Mouse (Mus musculus) CH12.LX (cell line): ENCODE measurements at regions not wholly inside any gene's neighbourhood (a gene's known extent, or its start where the extent isn't known, plus 50 kb on each side); places are given as distances from the start of the nearest gene placed in this dataset.

ENCODE experiments used
- CHD2 ChIP-seq: IDR thresholded peaks from 2 replicates; pipeline ENCODE4 v1.6.1; 2011; ENCODE audit warnings: low read length, improper control_type of control experiment
- CTCF ChIP-seq, 2 experiments: IDR thresholded peaks in 1 of 2; conservative IDR thresholded peaks in 1 of 2; 2 replicates each; pipeline ENCODE4 v1.5.1; 2011 to 2012; ENCODE audit warnings: low read depth in 2 of 2, low read length in 2 of 2, improper control_type of control experiment in 1 of 2, inconsistent platforms in 1 of 2, mild to moderate bottlenecking in 1 of 2, moderate library complexity in 1 of 2
- USF1 ChIP-seq: IDR thresholded peaks from 2 replicates; pipeline ENCODE4 v1.6.1; 2014; ENCODE audit warnings: low read depth, mild to moderate bottlenecking, inconsistent platforms, low read length, improper control_type of control experiment

- TF ChIP-seq CTCF (conservative IDR thresholded peaks at IDR 0.05 in 1 of 2, IDR thresholded peaks at IDR 0.05 in 1 of 2; ENCODE audit: low read depth in 2 of 2, low read length in 2 of 2) (no peak), USF1 (no peak), CHD2 (no peak)
Measured at GRCm38 (mm10) chr2:84098746-84099145, 108.4 kb downstream of the Gm13691 start.
